Comparison of ENCODE assay signal across 8 mouse cellular contexts in genomic region chr11:116489771-116490231, GRCm38 (mm10). TPM values are rescaled to one million over a fixed set of nuclear protein-coding genes. Genes with fewer than 3 reads are reported as not detected.
DNase-seq lines count a peak whose midpoint lies in the region; ATAC-seq and TF ChIP-seq lines count a peak whose summit lies in the region.

No protein-coding gene starts in this region.

- peaks cover 3% of the 10 kb centered on the region for H3K4me1 ChIP-seq in kidney, postnatal 0 days (replicated peaks; ENCODE audit: insufficient read depth, low read length)
- H3K4me1 ChIP-seq in forebrain, embryonic 10.5 days: peaks cover 28% of the 10 kb centered on the region
- H3K4me1 ChIP-seq in liver, embryonic 11.5 days (replicated peaks; ENCODE audit: control insufficient read depth, insufficient read depth, low read length): peaks cover 10% of the 10 kb centered on the region
- peaks cover 20% of the 10 kb centered on the region for H3K4me1 ChIP-seq in stomach, embryonic 15.5 days

- peak overlapping the region; percentile 89 for H3K9ac ChIP-seq in kidney, postnatal 0 days (ENCODE audit: low read depth, low read length)
- peak overlapping the region; percentile 93 for H3K9ac ChIP-seq in liver, embryonic 11.5 days (ENCODE audit: low read depth, low read length)
- peak overlapping the region; percentile 77 for H3K9ac ChIP-seq in stomach, embryonic 15.5 days

- POLR2A ChIA-PET in Patski (lab: Charles Lee): interaction anchor here (0.6 kb wide), 2 partner anchors 280 to 292 kb away, joined by 3 to 4 read pairs; no protein-coding TSS in a partner anchor

- 0% methylated on average over 37 of the region's 39 CpGs for WGBS in kidney, postnatal 0 days
- WGBS in forebrain, embryonic 10.5 days: 0% methylated on average over 39 of the region's 39 CpGs
- WGBS in liver, embryonic 11.5 days: under 1% methylated on average over 39 of the region's 39 CpGs
- WGBS in stomach, embryonic 15.5 days: under 1% methylated on average over 39 of the region's 39 CpGs

- no peak for TF ChIP-seq CTCF in kidney, postnatal 0 days (IDR thresholded peaks at IDR 0.05; ENCODE audit: low read depth)
- TF ChIP-seq CTCF in Patski (IDR thresholded peaks at IDR 0.05): no peak

- DNase-seq in kidney, postnatal 0 days (ENCODE audit: low spot score): peak; percentile 56
- no peak for DNase-seq in kidney, postnatal 10 days
- no peak for DNase-seq in Patski (ENCODE audit: low read depth, low spot score)
- DNase-seq in forebrain, embryonic 10.5 days (ENCODE audit: extremely low spot score, low spot score): peak; percentile 72
- peak; percentile 76 for DNase-seq in liver, embryonic 11.5 days (ENCODE audit: low spot score)
- no peak for DNase-seq in cerebellum, postnatal 10 days
- no peak for DNase-seq in layer of hippocampus, adult 11-12 months (ENCODE audit: low spot score)

- H3K4me3 ChIP-seq in kidney, postnatal 0 days (replicated peaks; ENCODE audit: low read depth, low read length): peak overlapping the region; percentile 70
- peak overlapping the region; percentile 93 for H3K4me3 ChIP-seq in forebrain, embryonic 10.5 days
- H3K4me3 ChIP-seq in liver, embryonic 11.5 days (ENCODE audit: low read depth, low read length): peak overlapping the region; percentile 98
- H3K4me3 ChIP-seq in stomach, embryonic 15.5 days (replicated peaks): peak overlapping the region; percentile 93

- H3K27me3 ChIP-seq in kidney, postnatal 0 days (ENCODE audit: insufficient read depth, low read length): no peaks in the 10 kb centered on the region
- no peaks in the 10 kb centered on the region for H3K27me3 ChIP-seq in Patski
- no peaks in the 10 kb centered on the region for H3K27me3 ChIP-seq in forebrain, embryonic 10.5 days (ENCODE audit: poor library complexity, severe bottlenecking)
- H3K27me3 ChIP-seq in liver, embryonic 11.5 days (replicated peaks; ENCODE audit: control insufficient read depth, insufficient read depth, low read length): no peaks in the 10 kb centered on the region
- H3K27me3 ChIP-seq in stomach, embryonic 15.5 days (replicated peaks): no peaks in the 10 kb centered on the region

- in situ Hi-C loops in Patski (cut with MboI; ENCODE audit: low pct_unique_long_range_greater_than_20kb): loop anchor here (5.0 kb wide), 1 partner anchor 42 kb away; the partner anchor contains the start of gene Sphk1

- CTCF ChIA-PET in Patski (lab: Charles Lee): interaction anchor here (1.3 to 2.3 kb wide), 2 partner anchors 32 to 134 kb away, joined by 3 to 12 read pairs; no protein-coding TSS in a partner anchor

- peaks cover 12% of the 10 kb centered on the region; the same call in 1 of the 2 replicates for H3K36me3 ChIP-seq in kidney, postnatal 0 days (ENCODE audit: insufficient read depth, low read length)
- H3K36me3 ChIP-seq in forebrain, embryonic 10.5 days (replicated peaks): peaks cover 40% of the 10 kb centered on the region
- H3K36me3 ChIP-seq in liver, embryonic 11.5 days (ENCODE audit: control insufficient read depth, insufficient read depth, low read length): peaks cover 24% of the 10 kb centered on the region
- H3K36me3 ChIP-seq in stomach, embryonic 15.5 days: peaks cover 18% of the 10 kb centered on the region; the same call in 1 of the 2 replicates

- H3K27ac ChIP-seq in kidney, postnatal 0 days: peak overlapping the region; percentile 86
- H3K27ac ChIP-seq in forebrain, embryonic 10.5 days: peak overlapping the region; percentile 97
- H3K27ac ChIP-seq in liver, embryonic 11.5 days (ENCODE audit: low read depth, low read length): peak overlapping the region; percentile 82
- peak overlapping the region; percentile 93 for H3K27ac ChIP-seq in stomach, embryonic 15.5 days

- peak overlapping the region; percentile 62 for H3K4me2 ChIP-seq in kidney, postnatal 0 days (ENCODE audit: low read length)
- H3K4me2 ChIP-seq in liver, embryonic 11.5 days: peak overlapping the region; percentile 64
- peak overlapping the region; percentile 61 for H3K4me2 ChIP-seq in stomach, embryonic 15.5 days

- peak; percentile 54 for ATAC-seq in kidney, postnatal 0 days (replicated peaks; ENCODE audit: low FRiP score, low read depth)
- peak; percentile 41 for ATAC-seq in Patski
- ATAC-seq in liver, embryonic 11.5 days (replicated peaks; ENCODE audit: low FRiP score): peak; percentile 37
- ATAC-seq in stomach, embryonic 15.5 days (ENCODE audit: insufficient read depth, low FRiP score, low read depth): peak; percentile 20

- H3K9me3 ChIP-seq in kidney, postnatal 0 days (replicated peaks; ENCODE audit: low read length): no peaks in the 10 kb centered on the region
- peaks cover 3% of the 10 kb centered on the region; the same call in 1 of the 2 replicates for H3K9me3 ChIP-seq in forebrain, embryonic 10.5 days
- H3K9me3 ChIP-seq in liver, embryonic 11.5 days (ENCODE audit: control insufficient read depth, low read length): peaks cover 3% of the 10 kb centered on the region; the same call in 1 of the 2 replicates
- H3K9me3 ChIP-seq in stomach, embryonic 15.5 days: no peaks in the 10 kb centered on the region

RNA-seq across cellular contexts. Expression of gene Prpsap1, which starts 4.2 kb away (rescaled TPM):
- polyA plus RNA-seq in kidney, postnatal 0 days (2015; fragmentation: Nextera tagmentation; extraction: Ambion mirVana): 150 and 167 TPM in 2 replicates
- 104 TPM for polyA plus RNA-seq in Patski (2021)
- polyA plus RNA-seq in forebrain, embryonic 10.5 days (2016; fragmentation: Nextera tagmentation; extraction: Ambion mirVana): 200 and 209 TPM in 2 replicates
- 133 and 135 TPM in 2 replicates for polyA plus RNA-seq in liver, embryonic 11.5 days (2014; fragmentation: Nextera tagmentation; extraction: Ambion mirVana)
- polyA plus RNA-seq in stomach, embryonic 15.5 days (2015; fragmentation: Nextera tagmentation; extraction: Ambion mirVana): 196 and 218 TPM in 2 replicates

RNA-seq across cellular contexts. Expression of gene Qrich2, which starts 23.8 kb away (rescaled TPM):
- 0.24 and 0.32 TPM in 2 replicates for polyA plus RNA-seq in kidney, postnatal 0 days (2015; fragmentation: Nextera tagmentation; extraction: Ambion mirVana)
- polyA plus RNA-seq in Patski (2021): 0.35 TPM
- 0.16 and 0.24 TPM in 2 replicates for polyA plus RNA-seq in forebrain, embryonic 10.5 days (2016; fragmentation: Nextera tagmentation; extraction: Ambion mirVana)
- polyA plus RNA-seq in liver, embryonic 11.5 days (2014; fragmentation: Nextera tagmentation; extraction: Ambion mirVana): 0.16 TPM in 1 of 2 replicates, not detected in the other
- 0.46 and 0.50 TPM in 2 replicates for polyA plus RNA-seq in stomach, embryonic 15.5 days (2015; fragmentation: Nextera tagmentation; extraction: Ambion mirVana)

RNA-seq across cellular contexts. Expression of gene Sphk1, which starts 40.9 kb away (rescaled TPM):
- polyA plus RNA-seq in kidney, postnatal 0 days (2015; fragmentation: Nextera tagmentation; extraction: Ambion mirVana): 8.0 and 9.0 TPM in 2 replicates
- polyA plus RNA-seq in Patski (2021): 4.6 TPM
- 4.0 and 4.6 TPM in 2 replicates for polyA plus RNA-seq in forebrain, embryonic 10.5 days (2016; fragmentation: Nextera tagmentation; extraction: Ambion mirVana)
- polyA plus RNA-seq in liver, embryonic 11.5 days (2014; fragmentation: Nextera tagmentation; extraction: Ambion mirVana): 39.0 and 44.1 TPM in 2 replicates
- polyA plus RNA-seq in stomach, embryonic 15.5 days (2015; fragmentation: Nextera tagmentation; extraction: Ambion mirVana): 15.3 and 20.7 TPM in 2 replicates

RNA-seq across cellular contexts. Expression of gene Ubald2, which starts 55.9 kb away (rescaled TPM):
- polyA plus RNA-seq in kidney, postnatal 0 days (2015; fragmentation: Nextera tagmentation; extraction: Ambion mirVana): 53.5 and 53.6 TPM in 2 replicates
- polyA plus RNA-seq in Patski (2021): 84.7 TPM
- polyA plus RNA-seq in forebrain, embryonic 10.5 days (2016; fragmentation: Nextera tagmentation; extraction: Ambion mirVana): 31.6 and 33.1 TPM in 2 replicates
- polyA plus RNA-seq in liver, embryonic 11.5 days (2014; fragmentation: Nextera tagmentation; extraction: Ambion mirVana): 78.6 and 80.2 TPM in 2 replicates
- 37.7 and 37.9 TPM in 2 replicates for polyA plus RNA-seq in stomach, embryonic 15.5 days (2015; fragmentation: Nextera tagmentation; extraction: Ambion mirVana)

Comparison
In these comparisons a context has a peak if more than half of its experiments do, and no peak if none do; other contexts are left out.
1. DNase-seq: peak in kidney, postnatal 0 days (single experiment), forebrain, embryonic 10.5 days (single experiment) and liver, embryonic 11.5 days (single experiment); none in kidney, postnatal 10 days (single experiment), Patski (single experiment), cerebellum, postnatal 10 days (0 of 2) and layer of hippocampus, adult 11-12 months (single experiment).
2. Peak in every context shown above with its lines, with median percentiles within 50 percentile points of each other: ATAC-seq, H3K27ac ChIP-seq, H3K4me2 ChIP-seq, H3K4me3 ChIP-seq and H3K9ac ChIP-seq.